Mouse (Mus musculus) G1E (cell line): ENCODE results near the gene Edem3.

Experiments
- CTCF ChIP-seq: IDR thresholded peaks from 2 replicates; pipeline ENCODE4 v1.5.1; 2012; ENCODE audit warnings: low read depth, low read length, inconsistent platforms, mixed read lengths
- GATA1 ChIP-seq: IDR thresholded peaks from 2 replicates; pipeline ENCODE4 v1.6.1; 2012; ENCODE audit warnings: borderline replicate concordance, low read length, inconsistent platforms, mixed read lengths
- GATA2 ChIP-seq: IDR thresholded peaks from 2 replicates; pipeline ENCODE4 v1.6.1; 2012; ENCODE audit warnings: low read depth, low read length, inconsistent platforms, borderline replicate concordance
- POLR2AphosphoS5 ChIP-seq: IDR thresholded peaks from 2 replicates; pipeline ENCODE4 v1.6.1; 2012; ENCODE audit warnings: low read depth, low read length, inconsistent platforms; ENCODE audit not compliant: insufficient replicate concordance

GRCm38 (mm10) chr1:151737146-151737545 lies 18.0 kb upstream of the Edem3 start:
- TF ChIP-seq CTCF (no peak), POLR2AphosphoS5 (no peak), GATA2 (no peak), GATA1 (no peak)
